Mouse (Mus musculus): ENCODE measurements around the gene Kctd12b. TPM values are rescaled to one million over a fixed set of nuclear protein-coding genes. Genes with fewer than 3 reads are reported as not detected.
"Not testable (repeated sequence)": the region's sequence is repeated elsewhere in the genome, so short reads cannot be mapped to it uniquely, and the experiment has no call there.

Kctd12b gene
- 1 to 10 TPM; 3.2 to 3.9 TPM for total RNA-seq (2021)

- peak in 1 of 2 experiments; percentile 1 for DNase-seq
These were observed at the start of gene Kctd12b for GRCm38 (mm10) chrX:153695782-153696395. Gene Kctd12b, minus strand, starts transcription at chrX:153696391.

- DNase-seq: no peak
These were observed 46.3 kb upstream of the Kctd12b start for GRCm38 (mm10) chrX:153742493-153742892.

- no peak for DNase-seq
These were observed 39.5 kb upstream of the Kctd12b start for GRCm38 (mm10) chrX:153735697-153736096.

GRCm38 (mm10) chrX:153724400-153724799 lies 28.2 kb upstream of the Kctd12b start:
- peak in 1 of 2 experiments; percentile 2 for DNase-seq

- peak; percentile 39 to 60 for DNase-seq
These were observed 27.1 kb upstream of the Kctd12b start, which contains the start of gene Nbdy for GRCm38 (mm10) chrX:153723110-153723916. Gene Nbdy, plus strand, starts transcription at chrX:153723590.

GRCm38 (mm10) chrX:153719602-153720001 lies 23.4 kb upstream of the Kctd12b start:
- DNase-seq: no peak

- DNase-seq: no peak
These were observed 20.5 kb upstream of the Kctd12b start for GRCm38 (mm10) chrX:153716716-153717115.

- DNase-seq: peak; percentile 4 to 6
These were observed 11.5 kb upstream of the Kctd12b start for GRCm38 (mm10) chrX:153707735-153708134.

- no peak for DNase-seq
These were observed 4.3 kb upstream of the Kctd12b start for GRCm38 (mm10) chrX:153700463-153700862.

- not testable (repeated sequence) for DNase-seq
These were observed 28.0 kb downstream of the Kctd12b start for GRCm38 (mm10) chrX:153668233-153668632.

- DNase-seq: no peak
These were observed 31.3 kb downstream of the Kctd12b start for GRCm38 (mm10) chrX:153664903-153665302.

GRCm38 (mm10) chrX:153656949-153657348 lies 39.2 kb downstream of the Kctd12b start:
- no peak for DNase-seq

GRCm38 (mm10) chrX:153640615-153641014 lies 55.6 kb downstream of the Kctd12b start:
- DNase-seq: no peak

GRCm38 (mm10) chrX:153636247-153636646 lies 59.9 kb downstream of the Kctd12b start:
- DNase-seq: no peak

Other genes with a start within 250 kb of the Kctd12b start
- 100 to 1,000 TPM; 232 to 242 TPM for gene Ubqln2, start 198.2 kb downstream of the Kctd12b start, total RNA-seq (2021)
- gene Cypt3, start 137.8 kb downstream of the Kctd12b start, total RNA-seq (2021): not detected
- 10 to 100 TPM; 42.9 to 54.5 TPM for gene Nbdy, start 27.2 kb upstream of the Kctd12b start, total RNA-seq (2021)
- 10 to 100 TPM in 1 of 2 experiments, 1 to 10 TPM in 1; 8.8 to 10.8 TPM for gene Spin2c, start 135.8 kb upstream of the Kctd12b start, total RNA-seq (2021)

Measured in layer of hippocampus, postnatal 36 days (tissue).